Mouse (Mus musculus) hindbrain, embryonic 14.5 days (tissue): ENCODE measurements at regions not wholly inside any gene's neighbourhood (a gene's known extent, or its start where the extent isn't known, plus 50 kb on each side); places are given as distances from the start of the nearest gene placed in this dataset.

Experiments used
- ATAC-seq: fragments of 200-750 bp; cut with Nextera tagmentation; 2 replicates; pipeline ENCODE4 v1.8.0; 2017; ENCODE audit warnings: moderate number of reproducible peaks, mild to moderate bottlenecking, moderate TSS enrichment, moderate library complexity; ENCODE audit not compliant: low FRiP score
- DNase-seq: peaks from one replicate; pipeline ENCODE4 v3.0.0-alpha.2; 2015; ENCODE audit warnings: low spot score
- H3K27ac ChIP-seq: fragments of 300-500 bp; sonication (generic); 2 replicates; pipeline ENCODE4 v1.5.1; 2014; ENCODE audit warnings: mild to moderate bottlenecking, moderate library complexity
- H3K27me3 ChIP-seq: fragments of 300-500 bp; sonication (generic); 2 replicates; pipeline ENCODE4 v1.6.1; 2014; ENCODE audit warnings: mild to moderate bottlenecking, low read length, mixed read lengths; ENCODE audit not compliant: control insufficient read depth, insufficient read depth
- H3K36me3 ChIP-seq: fragments of 300-500 bp; sonication (generic); replicated peaks from 2 replicates; pipeline ENCODE4 v1.6.1; 2014; ENCODE audit not compliant: control insufficient read depth, insufficient read depth
- H3K4me1 ChIP-seq: fragments of 300-500 bp; sonication (generic); replicated peaks from 2 replicates; pipeline ENCODE4 v1.6.1; 2014; ENCODE audit warnings: antibody characterized with exemption, low read length, mixed read lengths; ENCODE audit not compliant: control insufficient read depth, insufficient read depth
- H3K4me2 ChIP-seq: fragments of 300-500 bp; sonication (generic); replicated peaks from 2 replicates; pipeline ENCODE4 v1.6.1; 2014; ENCODE audit warnings: mild to moderate bottlenecking, moderate library complexity
- H3K4me3 ChIP-seq: fragments of 300-500 bp; sonication (generic); replicated peaks from 2 replicates; pipeline ENCODE4 v1.5.1; 2014; ENCODE audit warnings: mild to moderate bottlenecking, low read length
- H3K9ac ChIP-seq: fragments of 300-500 bp; sonication (generic); 2 replicates; pipeline ENCODE4 v1.6.1; 2014
- H3K9me3 ChIP-seq: fragments of 300-500 bp; sonication (generic); 2 replicates; pipeline ENCODE4 v1.6.1; 2016; ENCODE audit warnings: low read length; ENCODE audit not compliant: control insufficient read depth
- WGBS: fragments of 180-500 bp; shearing (Covaris S2); extraction: QIAGEN DNeasy Blood & Tissue Kit; methylation state at CpG from one replicate; pipeline ENCODE4 v1.1.7; 2014; 5-methylcytosine and 5-hydroxymethylcytosine counted together

- no peaks in the 10 kb centered on the region for H3K36me3 ChIP-seq
Measured at GRCm38 (mm10) chr7:129872208-129872790, 280.6 kb downstream of the Wdr11 start.

GRCm38 (mm10) chr7:129876202-129876851, 284.7 kb downstream of the Wdr11 start:
- Histone ChIP-seq H3K9ac (no peak overlapping the region), H3K4me3 (no peak overlapping the region), H3K4me2 (no peak overlapping the region), H3K27me3 (no peaks in the 10 kb centered on the region), H3K36me3 (no peaks in the 10 kb centered on the region), H3K4me1 (no peaks in the 10 kb centered on the region), H3K9me3 (no peaks in the 10 kb centered on the region), H3K27ac (no peak overlapping the region)
- no peak for ATAC-seq
- 92% methylated on average over 7 of the region's 7 CpGs for WGBS
- DNase-seq, result no peak

More at GRCm38 (mm10) chr7:129872208-129872790, 280.6 kb downstream of the Wdr11 start:
- Histone ChIP-seq H3K9ac (no peak overlapping the region), H3K4me3 (no peak overlapping the region), H3K9me3 (no peaks in the 10 kb centered on the region), H3K27me3 (no peaks in the 10 kb centered on the region), H3K4me2 (no peak overlapping the region), H3K27ac (no peak overlapping the region), H3K4me1 (no peaks in the 10 kb centered on the region)
- ATAC-seq, result no peak
- 79% methylated on average over 11 of the region's 11 CpGs for WGBS
- no peak for DNase-seq

- no peaks in the 10 kb centered on the region for H3K27me3 ChIP-seq
- no peaks in the 10 kb centered on the region for H3K4me1 ChIP-seq
- no peak for ATAC-seq
- H3K4me3 ChIP-seq, result no peak overlapping the region
- H3K9ac ChIP-seq, result no peak overlapping the region
- no peaks in the 10 kb centered on the region for H3K36me3 ChIP-seq
- H3K4me2 ChIP-seq, result no peak overlapping the region
- H3K27ac ChIP-seq, result no peak overlapping the region
- H3K9me3 ChIP-seq, result no peaks in the 10 kb centered on the region
- no peak for DNase-seq
Measured at GRCm38 (mm10) chr7:129876852-129877223, 285.2 kb downstream of the Wdr11 start.

GRCm38 (mm10) chr7:129896291-129896690, 304.6 kb downstream of the Wdr11 start:
- Histone ChIP-seq H3K4me2 (no peak overlapping the region), H3K9me3 (0 out of 2 replicates have a peak, but pooled peaks cover 4% of the 10 kb centered on the region), H3K4me3 (no peak overlapping the region), H3K4me1 (no peaks in the 10 kb centered on the region), H3K9ac (no peak overlapping the region), H3K27ac (0 out of 2 replicates have a peak overlapping the region, but pooled peaks have one; percentile 43), H3K27me3 (no peaks in the 10 kb centered on the region), H3K36me3 (no peaks in the 10 kb centered on the region)
- ATAC-seq (no peak), DNase-seq (no peak)
- 73% methylated on average over 7 of the region's 7 CpGs for WGBS

GRCm38 (mm10) chr7:129897511-129897910, 305.8 kb downstream of the Wdr11 start:
- Histone ChIP-seq H3K4me1 (no peaks in the 10 kb centered on the region), H3K9me3 (no peaks in the 10 kb centered on the region), H3K36me3 (no peaks in the 10 kb centered on the region), H3K4me2 (no peak overlapping the region), H3K4me3 (no peak overlapping the region), H3K27me3 (no peaks in the 10 kb centered on the region), H3K27ac (no peak overlapping the region), H3K9ac (no peak overlapping the region)
- WGBS, result 86% methylated on average over 3 of the region's 3 CpGs
- ATAC-seq, result no peak
- DNase-seq, result no peak

DNA sequence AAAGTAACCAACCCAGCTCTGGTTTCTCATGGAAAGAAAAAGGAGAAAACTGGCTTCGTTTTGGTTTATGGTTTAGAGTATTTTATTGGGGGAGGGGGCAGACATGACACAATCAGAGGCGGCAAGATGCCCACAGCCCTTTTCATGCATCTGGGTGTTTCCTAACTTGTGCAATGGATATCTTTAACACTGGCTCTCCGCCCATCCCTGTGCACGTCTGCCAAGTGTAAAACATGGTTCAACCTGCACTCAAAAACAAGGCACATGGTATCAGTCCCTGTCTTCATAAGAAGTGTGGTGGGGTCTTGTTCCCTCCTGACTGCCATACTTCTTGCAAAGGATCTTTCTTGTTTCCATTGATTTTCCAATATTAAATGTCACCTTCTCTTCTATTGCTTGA, 310.6 kb downstream of the Wdr11 start:
- no peak overlapping the region for H3K9ac ChIP-seq
- H3K36me3 ChIP-seq, result no peaks in the 10 kb centered on the region
- no peak for ATAC-seq
- no peaks in the 10 kb centered on the region for H3K4me1 ChIP-seq
- H3K9me3 ChIP-seq, result no peaks in the 10 kb centered on the region
- H3K4me2 ChIP-seq, result no peak overlapping the region
- H3K27me3 ChIP-seq, result no peaks in the 10 kb centered on the region
- no peak overlapping the region for H3K27ac ChIP-seq
- 84% methylated on average over 4 of the region's 4 CpGs for WGBS
- H3K4me3 ChIP-seq, result no peak overlapping the region
- DNase-seq, result no peak

GRCm38 (mm10) chr7:129903126-129903525, 311.5 kb downstream of the Wdr11 start:
- no peak for DNase-seq
- WGBS, result 52% methylated on average over 5 of the region's 5 CpGs
- H3K36me3 ChIP-seq, result no peaks in the 10 kb centered on the region
- no peak overlapping the region for H3K9ac ChIP-seq
- H3K4me1 ChIP-seq, result no peaks in the 10 kb centered on the region
- H3K4me3 ChIP-seq, result no peak overlapping the region
- H3K9me3 ChIP-seq, result no peaks in the 10 kb centered on the region
- no peak for ATAC-seq
- no peak overlapping the region for H3K4me2 ChIP-seq
- H3K27me3 ChIP-seq, result no peaks in the 10 kb centered on the region
- H3K27ac ChIP-seq, result no peak overlapping the region

- DNase-seq (no peak), ATAC-seq (no peak)
- WGBS, result 84% methylated on average over 1 of the region's 1 CpGs
- Histone ChIP-seq H3K4me2 (no peak overlapping the region), H3K27me3 (no peaks in the 10 kb centered on the region), H3K27ac (no peak overlapping the region), H3K9ac (no peak overlapping the region), H3K4me3 (no peak overlapping the region), H3K36me3 (no peaks in the 10 kb centered on the region), H3K9me3 (no peaks in the 10 kb centered on the region), H3K4me1 (no peaks in the 10 kb centered on the region)
Measured at GRCm38 (mm10) chr7:129906131-129906530, 314.5 kb downstream of the Wdr11 start.

GRCm38 (mm10) chr7:129908826-129909225, 317.2 kb downstream of the Wdr11 start:
- H3K4me1 ChIP-seq, result no peaks in the 10 kb centered on the region
- DNase-seq (no peak), ATAC-seq (no peak)
- H3K27me3 ChIP-seq, result no peaks in the 10 kb centered on the region
- no peak overlapping the region for H3K4me2 ChIP-seq
- H3K9ac ChIP-seq, result no peak overlapping the region
- WGBS, result 90% methylated on average over 5 of the region's 5 CpGs
- no peaks in the 10 kb centered on the region for H3K9me3 ChIP-seq
- H3K27ac ChIP-seq, result no peak overlapping the region
- H3K36me3 ChIP-seq, result no peaks in the 10 kb centered on the region
- no peak overlapping the region for H3K4me3 ChIP-seq

DNA sequence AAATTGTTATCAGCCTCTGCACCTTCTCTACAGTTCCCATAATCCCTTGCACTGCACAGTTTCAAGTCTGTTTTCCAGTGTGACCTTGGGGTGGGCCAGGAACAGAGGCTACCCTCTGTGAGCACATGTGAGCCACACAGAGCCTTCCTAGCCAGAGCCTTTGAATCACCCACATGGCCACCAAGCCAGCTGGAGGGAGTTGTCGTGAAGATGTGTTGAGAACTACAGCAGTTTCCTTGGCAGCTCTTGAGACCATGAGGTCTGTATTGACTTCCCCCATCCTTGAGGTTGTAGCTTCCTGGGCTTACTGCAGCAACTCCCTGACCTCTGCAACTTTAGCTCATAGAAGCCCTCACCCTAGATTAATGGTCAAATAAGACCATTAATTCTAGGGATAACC, 318.1 kb downstream of the Wdr11 start:
- H3K4me3 ChIP-seq, result no peak overlapping the region
- no peak for DNase-seq
- no peak overlapping the region for H3K4me2 ChIP-seq
- H3K36me3 ChIP-seq, result no peaks in the 10 kb centered on the region
- no peak for ATAC-seq
- no peak overlapping the region for H3K9ac ChIP-seq
- no peaks in the 10 kb centered on the region for H3K9me3 ChIP-seq
- H3K27me3 ChIP-seq, result no peaks in the 10 kb centered on the region
- no peaks in the 10 kb centered on the region for H3K4me1 ChIP-seq
- H3K27ac ChIP-seq, result no peak overlapping the region
- 92% methylated on average over 1 of the region's 1 CpGs for WGBS
